Mouse (Mus musculus): ENCODE measurements around the gene Hist1h2bm. TPM values are rescaled to one million over a fixed set of nuclear protein-coding genes. Genes with fewer than 3 reads are reported as not detected.
A peak's percentile ranks its signal among the peaks of the same experiment; 100 is the strongest.
"Not testable (repeated sequence)": the region's sequence is repeated elsewhere in the genome, so short reads cannot be mapped to it uniquely, and the experiment has no call there.

Hist1h2bm gene
- polyA plus RNA-seq, 1 experiment from 2014 or later, result 6.8 TPM

- ATAC-seq (ENCODE audit: low FRiP score, low TSS enrichment), result no peak
- no peaks in the 10 kb centered on the region for H3K9me3 ChIP-seq (ENCODE audit: control insufficient read depth, low read length)
- 7% methylated on average over 5 of the region's 5 CpGs for WGBS
- peak overlapping the region; percentile 96 for H3K27ac ChIP-seq (ENCODE audit: low read depth, low read length)
- no peaks in the 10 kb centered on the region for H3K36me3 ChIP-seq (ENCODE audit: control insufficient read depth, insufficient read depth, low read length)
- peak overlapping the region; percentile 63 for H3K4me3 ChIP-seq (ENCODE audit: low read length)
- H3K4me1 ChIP-seq (ENCODE audit: control insufficient read depth, insufficient read depth, low read length), result peaks cover 16% of the 10 kb centered on the region
- H3K4me2 ChIP-seq (replicated peaks; ENCODE audit: low read depth, low read length), result peak overlapping the region; percentile 74
- no peaks in the 10 kb centered on the region for H3K27me3 ChIP-seq (ENCODE audit: control insufficient read depth, insufficient read depth, low read length)
- H3K9ac ChIP-seq (ENCODE audit: low read depth, low read length), result peak overlapping the region; percentile 77
Observed at GRCm38 (mm10) chr13:21749387-21750158, 27.7 kb downstream of the Hist1h2bm start.

GRCm38 (mm10) chr13:21750159-21751017 is 28.5 kb downstream of the Hist1h2bm start, which contains the start of gene Hist1h4k:
Hist1h4k (minus strand) TSS chr13:21750505.
- Histone ChIP-seq H3K27ac (ENCODE audit: low read depth, low read length) (peak within 1 kb of the TSS; percentile 96), H3K4me2 (replicated peaks; ENCODE audit: low read depth, low read length) (peak within 1 kb of the TSS; percentile 74), H3K9ac (ENCODE audit: low read depth, low read length) (peak within 1 kb of the TSS; percentile 77), H3K4me3 (ENCODE audit: low read length) (peak within 1 kb of the TSS; percentile 63), H3K4me1 (ENCODE audit: control insufficient read depth, insufficient read depth, low read length) (peaks cover 16% of the 10 kb centered on the region)
- H3K9me3 ChIP-seq (ENCODE audit: control insufficient read depth, low read length); H3K36me3 ChIP-seq (ENCODE audit: control insufficient read depth, insufficient read depth, low read length); H3K27me3 ChIP-seq (ENCODE audit: control insufficient read depth, insufficient read depth, low read length): not testable (repeated sequence)
- under 1% methylated on average over 43 of the region's 56 CpGs for WGBS
- peak; percentile 89 for ATAC-seq (ENCODE audit: low FRiP score, low TSS enrichment)

- Histone ChIP-seq H3K4me3 (ENCODE audit: low read length) (no peak overlapping the region), H3K4me2 (replicated peaks; ENCODE audit: low read depth, low read length) (no peak overlapping the region), H3K4me1 (ENCODE audit: control insufficient read depth, insufficient read depth, low read length) (peaks cover 16% of the 10 kb centered on the region), H3K27ac (ENCODE audit: low read depth, low read length) (peak overlapping the region; percentile 55; the same call in 1 of the 2 replicates), H3K9ac (ENCODE audit: low read depth, low read length) (no peak overlapping the region), H3K27me3 (ENCODE audit: control insufficient read depth, insufficient read depth, low read length) (no peaks in the 10 kb centered on the region), H3K9me3 (ENCODE audit: control insufficient read depth, low read length) (no peaks in the 10 kb centered on the region), H3K36me3 (ENCODE audit: control insufficient read depth, insufficient read depth, low read length) (no peaks in the 10 kb centered on the region)
- no peak for ATAC-seq (ENCODE audit: low FRiP score, low TSS enrichment)
Observed at GRCm38 (mm10) chr13:21751417-21751816, 29.6 kb downstream of the Hist1h2bm start.

GRCm38 (mm10) chr13:21751827-21752226 is 30.0 kb downstream of the Hist1h2bm start:
- WGBS, result 66% methylated on average over 3 of the region's 3 CpGs
- H3K4me1 ChIP-seq (ENCODE audit: control insufficient read depth, insufficient read depth, low read length), result peaks cover 16% of the 10 kb centered on the region
- H3K36me3 ChIP-seq (ENCODE audit: control insufficient read depth, insufficient read depth, low read length), result no peaks in the 10 kb centered on the region
- no peaks in the 10 kb centered on the region for H3K27me3 ChIP-seq (ENCODE audit: control insufficient read depth, insufficient read depth, low read length)
- H3K27ac ChIP-seq (ENCODE audit: low read depth, low read length), result peak overlapping the region; percentile 95
- H3K9me3 ChIP-seq (ENCODE audit: control insufficient read depth, low read length), result no peaks in the 10 kb centered on the region
- H3K9ac ChIP-seq (ENCODE audit: low read depth, low read length), result no peak overlapping the region
- H3K4me2 ChIP-seq (replicated peaks; ENCODE audit: low read depth, low read length), result no peak overlapping the region
- H3K4me3 ChIP-seq (ENCODE audit: low read length), result no peak overlapping the region
- no peak for ATAC-seq (ENCODE audit: low FRiP score, low TSS enrichment)

GRCm38 (mm10) chr13:21752356-21752755 is 30.5 kb downstream of the Hist1h2bm start:
- H3K4me3 ChIP-seq (ENCODE audit: low read length), result peak overlapping the region; percentile 43; the same call in 1 of the 2 replicates
- H3K36me3 ChIP-seq (ENCODE audit: control insufficient read depth, insufficient read depth, low read length), result no peaks in the 10 kb centered on the region
- 23% methylated on average over 3 of the region's 3 CpGs for WGBS
- no peaks in the 10 kb centered on the region for H3K27me3 ChIP-seq (ENCODE audit: control insufficient read depth, insufficient read depth, low read length)
- H3K4me1 ChIP-seq (ENCODE audit: control insufficient read depth, insufficient read depth, low read length), result peaks cover 16% of the 10 kb centered on the region
- H3K9ac ChIP-seq (ENCODE audit: low read depth, low read length), result peak overlapping the region; percentile 78; the same call in 1 of the 2 replicates
- peak overlapping the region; percentile 95 for H3K27ac ChIP-seq (ENCODE audit: low read depth, low read length)
- no peaks in the 10 kb centered on the region for H3K9me3 ChIP-seq (ENCODE audit: control insufficient read depth, low read length)
- ATAC-seq (ENCODE audit: low FRiP score, low TSS enrichment), result no peak
- H3K4me2 ChIP-seq (replicated peaks; ENCODE audit: low read depth, low read length), result peak overlapping the region; percentile 59

- no peaks in the 10 kb centered on the region for H3K9me3 ChIP-seq (ENCODE audit: control insufficient read depth, low read length)
- peak overlapping the region; percentile 78 for H3K9ac ChIP-seq (ENCODE audit: low read depth, low read length)
- ATAC-seq (ENCODE audit: low FRiP score, low TSS enrichment), result no peak
- H3K27ac ChIP-seq (ENCODE audit: low read depth, low read length), result peak overlapping the region; percentile 95
- WGBS, result 3% methylated on average over 8 of the region's 10 CpGs
- H3K4me2 ChIP-seq (replicated peaks; ENCODE audit: low read depth, low read length), result peak overlapping the region; percentile 59
- no peaks in the 10 kb centered on the region for H3K27me3 ChIP-seq (ENCODE audit: control insufficient read depth, insufficient read depth, low read length)
- peaks cover 16% of the 10 kb centered on the region for H3K4me1 ChIP-seq (ENCODE audit: control insufficient read depth, insufficient read depth, low read length)
- H3K36me3 ChIP-seq (ENCODE audit: control insufficient read depth, insufficient read depth, low read length), result no peaks in the 10 kb centered on the region; the same call in 1 of the 2 replicates
- peak overlapping the region; percentile 43 for H3K4me3 ChIP-seq (ENCODE audit: low read length)
Observed at GRCm38 (mm10) chr13:21753051-21753523, 31.2 kb downstream of the Hist1h2bm start.

- under 1% methylated on average over 36 of the region's 50 CpGs for WGBS
- peak; percentile 94 for ATAC-seq (ENCODE audit: low FRiP score, low TSS enrichment)
- Histone ChIP-seq H3K4me2 (replicated peaks; ENCODE audit: low read depth, low read length) (peak within 1 kb of the TSS; percentile 59), H3K4me3 (ENCODE audit: low read length) (peak within 1 kb of the TSS; percentile 43), H3K9ac (ENCODE audit: low read depth, low read length) (peak within 1 kb of the TSS; percentile 78), H3K4me1 (ENCODE audit: control insufficient read depth, insufficient read depth, low read length) (peaks cover 13% of the 10 kb centered on the region), H3K27ac (ENCODE audit: low read depth, low read length) (peak within 1 kb of the TSS; percentile 95)
- H3K9me3 ChIP-seq (ENCODE audit: control insufficient read depth, low read length); H3K36me3 ChIP-seq (ENCODE audit: control insufficient read depth, insufficient read depth, low read length); H3K27me3 ChIP-seq (ENCODE audit: control insufficient read depth, insufficient read depth, low read length): not testable (repeated sequence)
Observed at GRCm38 (mm10) chr13:21753524-21754285, 31.9 kb downstream of the Hist1h2bm start, which contains the start of the genes Hist1h2ak and Hist1h2bn. Hist1h2ak (minus strand) TSS chr13:21753827. Hist1h2bn (plus strand) TSS chr13:21754123.

- not testable (repeated sequence) for H3K36me3 ChIP-seq (ENCODE audit: control insufficient read depth, insufficient read depth, low read length); H3K9me3 ChIP-seq (ENCODE audit: control insufficient read depth, low read length); H3K27me3 ChIP-seq (ENCODE audit: control insufficient read depth, insufficient read depth, low read length); H3K4me1 ChIP-seq (ENCODE audit: control insufficient read depth, insufficient read depth, low read length); ATAC-seq (ENCODE audit: low FRiP score, low TSS enrichment)
- WGBS, result 2% methylated on average over 23 of the region's 26 CpGs
- peak overlapping the region; percentile 95 for H3K27ac ChIP-seq (ENCODE audit: low read depth, low read length)
- peak overlapping the region; percentile 61 for H3K9ac ChIP-seq (ENCODE audit: low read depth, low read length)
- H3K4me2 ChIP-seq (replicated peaks; ENCODE audit: low read depth, low read length), result peak overlapping the region; percentile 59
- peak overlapping the region; percentile 35 for H3K4me3 ChIP-seq (ENCODE audit: low read length)
Observed at GRCm38 (mm10) chr13:21754294-21755001, 32.6 kb downstream of the Hist1h2bm start.
